Mouse (Mus musculus): ENCODE measurements around the gene Cyth3. TPM values are rescaled to one million over a fixed set of nuclear protein-coding genes. Genes with fewer than 3 reads are reported as not detected.

Cyth3 gene
- total RNA-seq, 1 experiment from 2014 or later = 21.8 TPM

GRCm38 (mm10) chr5:143608175-143608574 is 14.1 kb upstream of the Cyth3 start:
- no peak for ATAC-seq (replicated peaks in 1 of 2; ENCODE audit: insufficient read depth in 1 of 2, low FRiP score in 2 of 2, low TSS enrichment in 1 of 2, low read depth in 1 of 2, poor library complexity in 2 of 2, severe bottlenecking in 2 of 2)

GRCm38 (mm10) chr5:143611954-143612353 is 10.3 kb upstream of the Cyth3 start:
- ATAC-seq (replicated peaks in 1 of 2; ENCODE audit: insufficient read depth in 1 of 2, low FRiP score in 2 of 2, low TSS enrichment in 1 of 2, low read depth in 1 of 2, poor library complexity in 2 of 2, severe bottlenecking in 2 of 2) = no peak

DNA sequence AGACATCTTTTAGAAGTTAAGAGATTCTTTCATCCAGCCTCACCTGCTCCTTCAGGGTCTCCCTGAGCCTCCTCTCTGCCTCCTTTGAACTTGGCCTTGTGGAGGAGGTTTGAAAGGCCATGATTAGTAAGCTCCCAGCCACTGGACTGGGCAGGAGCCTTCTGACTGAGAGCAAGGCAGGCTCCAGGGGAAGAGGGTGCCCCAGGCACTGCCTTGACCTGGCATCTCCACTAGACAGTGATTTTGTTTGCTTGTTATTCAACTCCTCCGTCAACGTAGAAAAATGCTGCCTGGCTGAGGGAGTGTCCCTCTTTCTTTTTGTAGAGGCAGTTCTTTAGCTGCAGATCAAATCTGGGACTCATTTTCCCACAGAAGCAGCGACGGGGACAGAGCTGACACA is 9.0 kb upstream of the Cyth3 start:
- no peak for ATAC-seq (replicated peaks in 1 of 2; ENCODE audit: insufficient read depth in 1 of 2, low FRiP score in 2 of 2, low TSS enrichment in 1 of 2, low read depth in 1 of 2, poor library complexity in 2 of 2, severe bottlenecking in 2 of 2)

DNA sequence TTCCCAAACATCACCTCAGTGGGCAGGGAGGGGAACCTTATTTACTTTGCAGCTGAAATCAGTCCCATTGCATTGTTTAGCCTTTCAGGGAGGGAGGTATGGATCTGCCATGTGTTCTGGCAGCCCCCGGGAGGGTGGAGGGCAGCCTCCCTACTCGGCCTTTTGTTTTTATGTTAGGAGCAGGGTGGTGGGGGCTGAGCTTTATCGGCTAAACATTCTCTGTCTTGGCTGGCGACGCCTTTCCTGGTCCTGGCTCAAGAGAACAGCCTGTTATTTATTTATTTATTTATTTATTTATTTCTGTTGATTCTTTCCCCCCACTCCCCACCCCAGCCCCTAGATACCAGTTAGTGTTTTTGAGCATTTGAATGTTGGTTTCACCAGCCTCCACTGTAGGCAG is 7.7 kb upstream of the Cyth3 start:
- no peak for ATAC-seq (replicated peaks in 1 of 2; ENCODE audit: insufficient read depth in 1 of 2, low FRiP score in 2 of 2, low TSS enrichment in 1 of 2, low read depth in 1 of 2, poor library complexity in 2 of 2, severe bottlenecking in 2 of 2)

DNA sequence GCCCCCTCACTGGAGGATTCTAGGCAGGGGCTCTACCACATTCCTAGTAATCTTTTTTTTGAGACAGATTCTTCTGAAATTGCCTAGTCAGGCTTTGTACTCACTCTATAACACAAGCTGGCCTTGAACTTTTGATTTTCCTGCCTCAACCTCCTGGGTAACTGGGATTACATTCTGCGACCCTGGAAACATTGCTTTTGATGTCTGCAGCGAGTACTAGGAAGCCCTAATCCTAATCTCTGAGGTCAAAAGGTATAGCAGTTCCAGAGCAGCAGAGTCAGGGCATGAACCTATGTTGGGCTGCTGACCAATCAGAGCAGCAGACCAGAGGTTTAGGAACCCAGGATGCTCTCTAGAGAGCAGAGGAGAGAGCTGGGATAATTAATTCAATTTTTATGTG is 6.9 kb upstream of the Cyth3 start:
- no peak for ATAC-seq (replicated peaks in 1 of 2; ENCODE audit: insufficient read depth in 1 of 2, low FRiP score in 2 of 2, low TSS enrichment in 1 of 2, low read depth in 1 of 2, poor library complexity in 2 of 2, severe bottlenecking in 2 of 2)

- no peak for ATAC-seq (replicated peaks in 1 of 2; ENCODE audit: insufficient read depth in 1 of 2, low FRiP score in 2 of 2, low TSS enrichment in 1 of 2, low read depth in 1 of 2, poor library complexity in 2 of 2, severe bottlenecking in 2 of 2)
Observed at GRCm38 (mm10) chr5:143616116-143616515, 6.1 kb upstream of the Cyth3 start.

DNA sequence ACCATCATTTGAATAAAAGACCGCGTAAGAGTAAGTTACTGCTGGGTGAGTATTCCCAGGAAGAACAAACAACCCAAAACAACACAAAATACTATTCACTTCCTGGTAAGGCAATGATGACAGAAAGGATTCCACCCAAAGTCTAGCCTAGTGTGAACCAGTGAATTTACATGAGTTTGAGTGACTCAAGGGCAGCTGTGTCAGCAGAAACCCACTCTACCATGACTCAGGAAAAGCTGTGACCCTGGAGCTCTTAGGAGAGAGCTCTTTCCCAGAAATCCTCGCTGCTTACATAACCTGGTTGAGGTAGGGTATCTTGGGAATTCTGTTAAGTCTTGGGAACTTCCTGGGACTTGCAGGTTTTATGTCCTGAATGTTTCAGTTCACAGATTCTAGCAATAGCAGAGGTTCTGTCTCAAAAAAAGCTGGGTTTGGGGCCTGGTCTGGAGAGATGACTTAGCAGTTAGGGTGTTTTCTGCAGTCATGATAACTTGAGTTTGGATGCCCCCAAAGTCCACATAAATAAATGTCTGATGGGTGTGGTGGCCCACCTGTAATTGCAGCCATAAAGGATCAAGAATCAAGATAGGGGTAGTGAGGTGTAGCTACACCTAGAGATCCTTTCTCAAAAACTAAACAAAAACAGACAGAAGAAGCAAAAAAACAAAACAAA is 5.5 kb upstream of the Cyth3 start:
- no peak for ATAC-seq (replicated peaks in 1 of 2; ENCODE audit: insufficient read depth in 1 of 2, low FRiP score in 2 of 2, low TSS enrichment in 1 of 2, low read depth in 1 of 2, poor library complexity in 2 of 2, severe bottlenecking in 2 of 2)

DNA sequence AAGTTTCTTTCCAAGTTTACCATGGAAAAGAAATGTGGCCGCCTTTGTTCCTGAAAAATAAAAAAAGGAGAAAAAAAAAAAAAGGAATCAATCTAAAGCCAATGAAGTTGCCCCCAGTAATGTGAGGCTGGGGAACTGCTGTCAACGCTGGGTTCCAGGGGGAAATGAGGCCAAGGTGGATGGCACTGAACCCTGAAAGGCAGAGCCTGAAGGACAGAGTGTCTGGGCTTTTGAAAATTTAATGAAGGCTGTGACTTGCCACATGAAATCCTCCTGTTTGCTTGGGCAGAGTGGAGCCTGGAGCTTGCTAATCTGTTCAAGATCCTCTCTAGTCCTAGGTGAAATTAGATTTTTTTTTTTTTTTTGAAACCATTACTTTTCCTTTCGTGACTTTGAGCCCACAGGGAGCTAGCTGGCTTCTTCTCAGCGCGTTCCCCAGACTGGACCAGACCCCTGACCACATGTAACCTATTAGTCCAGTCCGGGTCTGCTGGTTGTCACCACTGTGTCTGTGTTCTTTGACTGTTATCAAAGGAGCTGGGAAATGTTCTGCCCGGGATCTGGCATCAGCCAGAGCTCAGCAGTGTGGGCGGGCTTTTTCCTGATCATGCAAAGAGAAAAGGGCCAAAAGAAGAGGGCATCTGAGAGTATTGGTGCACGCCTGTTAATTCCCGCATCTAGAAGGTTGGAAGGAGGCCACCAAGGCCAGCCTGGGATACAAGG is 4.6 kb upstream of the Cyth3 start:
- ATAC-seq (replicated peaks in 1 of 2; ENCODE audit: insufficient read depth in 1 of 2, low FRiP score in 2 of 2, low TSS enrichment in 1 of 2, low read depth in 1 of 2, poor library complexity in 2 of 2, severe bottlenecking in 2 of 2) = no peak

DNA sequence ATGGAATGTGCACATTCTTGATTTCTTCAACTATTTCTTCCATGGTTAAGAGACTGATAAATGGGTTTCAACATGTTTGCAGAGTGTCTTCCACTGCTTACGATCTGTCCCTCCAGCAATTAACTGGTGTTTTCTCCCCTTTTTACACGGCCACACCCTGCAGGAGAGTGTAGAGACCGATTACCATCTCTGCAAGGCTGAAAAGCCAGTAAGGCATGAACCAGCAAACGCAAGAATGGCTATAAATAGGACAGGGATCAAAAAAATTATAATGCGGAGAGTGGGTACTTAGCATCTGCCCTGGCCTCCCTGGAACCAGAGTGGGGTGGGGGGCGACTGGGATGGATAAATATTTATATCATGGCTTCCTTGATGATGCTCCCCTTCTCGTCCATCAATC is 3.7 kb upstream of the Cyth3 start:
- no peak for ATAC-seq (replicated peaks in 1 of 2; ENCODE audit: insufficient read depth in 1 of 2, low FRiP score in 2 of 2, low TSS enrichment in 1 of 2, low read depth in 1 of 2, poor library complexity in 2 of 2, severe bottlenecking in 2 of 2)

- no peak for ATAC-seq (replicated peaks in 1 of 2; ENCODE audit: insufficient read depth in 1 of 2, low FRiP score in 2 of 2, low TSS enrichment in 1 of 2, low read depth in 1 of 2, poor library complexity in 2 of 2, severe bottlenecking in 2 of 2)
Observed at GRCm38 (mm10) chr5:143620196-143620595, 2.1 kb upstream of the Cyth3 start.

DNA sequence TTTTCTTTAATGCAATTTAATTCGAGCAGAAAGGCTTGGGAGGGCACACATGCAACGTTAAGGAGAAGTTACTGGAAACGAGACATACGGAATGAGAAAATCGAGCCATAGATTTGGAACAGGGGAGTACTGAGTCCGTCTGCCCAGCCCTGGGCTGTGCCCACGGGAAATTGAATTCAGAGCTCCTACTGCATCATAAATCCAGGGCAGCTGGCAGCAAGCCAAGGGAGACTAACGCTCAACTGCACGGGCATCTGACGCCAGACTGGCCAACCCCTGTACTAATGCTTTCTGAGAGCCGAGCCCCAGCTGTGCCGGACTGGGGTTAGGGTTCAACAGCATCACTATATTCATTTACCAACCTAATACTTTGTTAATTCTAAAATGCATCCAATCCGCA is 1.3 kb upstream of the Cyth3 start:
- ATAC-seq (replicated peaks in 1 of 2; ENCODE audit: insufficient read depth in 1 of 2, low FRiP score in 2 of 2, low TSS enrichment in 1 of 2, low read depth in 1 of 2, poor library complexity in 2 of 2, severe bottlenecking in 2 of 2) = no peak

DNA sequence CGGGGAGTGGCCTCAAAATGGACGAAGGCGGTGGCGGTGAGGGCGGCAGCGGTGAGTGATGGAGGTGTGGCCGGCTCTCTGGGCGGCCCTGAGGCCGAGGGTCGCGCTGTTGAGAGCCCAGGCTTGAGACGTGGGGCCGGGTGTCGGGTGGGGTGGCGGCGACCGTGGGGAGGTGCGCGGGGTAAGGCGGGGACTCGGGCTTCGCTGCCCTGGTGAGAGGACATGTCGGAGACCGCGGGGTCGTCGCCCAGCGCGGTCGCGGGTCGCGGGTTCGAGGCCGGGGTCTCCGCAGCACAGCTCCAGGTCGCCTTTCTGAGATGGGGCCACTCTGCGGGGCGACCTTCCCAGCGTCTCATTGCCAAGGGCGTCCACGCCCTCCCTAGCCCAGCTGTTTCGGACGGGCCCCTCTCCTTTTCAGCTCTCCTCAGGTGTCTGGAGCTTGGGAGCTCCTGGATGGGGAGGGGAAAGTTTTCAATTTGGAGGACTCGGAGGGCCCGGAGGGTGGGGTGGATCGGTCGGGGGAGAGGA is 440 bp downstream of the Cyth3 start:
- peak; percentile 20 to 58; a peak in 3 of 4 replicates for ATAC-seq (replicated peaks in 1 of 2; ENCODE audit: insufficient read depth in 1 of 2, low FRiP score in 2 of 2, low TSS enrichment in 1 of 2, low read depth in 1 of 2, poor library complexity in 2 of 2, severe bottlenecking in 2 of 2)

GRCm38 (mm10) chr5:143623356-143624295 is 1.4 kb downstream of the Cyth3 start:
- ATAC-seq (replicated peaks in 1 of 2; ENCODE audit: insufficient read depth in 1 of 2, low FRiP score in 2 of 2, low TSS enrichment in 1 of 2, low read depth in 1 of 2, poor library complexity in 2 of 2, severe bottlenecking in 2 of 2) = no peak

DNA sequence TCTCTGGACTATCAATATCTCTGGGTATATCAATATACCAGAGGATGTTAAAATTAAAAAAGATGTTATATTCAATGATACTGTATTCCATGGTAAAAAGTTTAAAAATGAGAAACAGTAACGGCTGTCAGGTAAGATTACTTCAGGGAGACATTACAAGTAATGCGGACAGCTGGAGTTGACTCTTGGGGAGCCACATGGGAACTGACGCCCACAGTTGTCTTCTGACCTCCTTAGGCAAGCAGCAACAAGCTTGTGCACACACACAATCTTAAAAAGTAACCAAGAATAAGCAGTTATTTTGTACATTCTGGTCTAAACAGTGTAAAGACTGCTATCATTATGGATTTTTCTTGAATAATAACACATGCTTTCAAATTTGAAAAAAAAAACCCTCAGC is 2.2 kb downstream of the Cyth3 start:
- ATAC-seq (replicated peaks in 1 of 2; ENCODE audit: insufficient read depth in 1 of 2, low FRiP score in 2 of 2, low TSS enrichment in 1 of 2, low read depth in 1 of 2, poor library complexity in 2 of 2, severe bottlenecking in 2 of 2) = no peak

- ATAC-seq (replicated peaks in 1 of 2; ENCODE audit: insufficient read depth in 1 of 2, low FRiP score in 2 of 2, low TSS enrichment in 1 of 2, low read depth in 1 of 2, poor library complexity in 2 of 2, severe bottlenecking in 2 of 2) = no peak; a peak in 1 of 4 replicates
Observed at GRCm38 (mm10) chr5:143625497-143625896, 3.2 kb downstream of the Cyth3 start.

DNA sequence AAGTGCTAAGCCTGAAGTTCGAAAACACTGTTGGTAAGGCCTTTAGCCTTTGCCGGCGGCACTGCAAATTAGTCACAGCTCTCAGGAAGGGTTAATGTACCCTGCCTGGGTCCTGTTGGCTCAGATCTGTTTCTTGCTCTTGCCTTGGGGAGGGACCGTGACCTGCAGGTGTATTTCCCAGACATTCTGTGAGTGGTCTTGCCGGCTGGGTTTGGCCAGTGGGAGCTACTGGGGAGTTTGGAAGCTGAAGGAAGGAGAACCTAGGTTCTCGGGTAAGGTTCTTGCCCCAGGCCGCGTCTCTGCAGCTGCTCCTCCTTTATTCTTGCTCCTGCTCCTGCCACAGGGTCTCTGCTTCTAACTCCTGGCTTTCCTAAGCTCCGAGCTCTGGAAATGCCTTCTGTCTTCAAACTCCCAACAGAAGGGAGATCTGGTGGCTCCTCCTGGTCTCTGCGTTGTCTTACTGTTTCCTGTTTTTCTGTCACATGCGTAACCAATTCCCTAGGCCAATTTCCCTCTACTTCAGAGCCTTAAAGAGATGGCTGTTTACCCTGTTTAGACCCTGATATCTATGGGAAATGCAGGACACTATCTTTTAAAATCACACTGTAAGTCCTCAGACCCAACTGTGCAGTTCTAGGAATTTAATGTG is 3.8 kb downstream of the Cyth3 start:
- no peak for ATAC-seq (replicated peaks in 1 of 2; ENCODE audit: insufficient read depth in 1 of 2, low FRiP score in 2 of 2, low TSS enrichment in 1 of 2, low read depth in 1 of 2, poor library complexity in 2 of 2, severe bottlenecking in 2 of 2)

- ATAC-seq (replicated peaks in 1 of 2; ENCODE audit: insufficient read depth in 1 of 2, low FRiP score in 2 of 2, low TSS enrichment in 1 of 2, low read depth in 1 of 2, poor library complexity in 2 of 2, severe bottlenecking in 2 of 2) = no peak
Observed at GRCm38 (mm10) chr5:143627507-143627906, 5.3 kb downstream of the Cyth3 start.
